In the genomic region with DNA sequence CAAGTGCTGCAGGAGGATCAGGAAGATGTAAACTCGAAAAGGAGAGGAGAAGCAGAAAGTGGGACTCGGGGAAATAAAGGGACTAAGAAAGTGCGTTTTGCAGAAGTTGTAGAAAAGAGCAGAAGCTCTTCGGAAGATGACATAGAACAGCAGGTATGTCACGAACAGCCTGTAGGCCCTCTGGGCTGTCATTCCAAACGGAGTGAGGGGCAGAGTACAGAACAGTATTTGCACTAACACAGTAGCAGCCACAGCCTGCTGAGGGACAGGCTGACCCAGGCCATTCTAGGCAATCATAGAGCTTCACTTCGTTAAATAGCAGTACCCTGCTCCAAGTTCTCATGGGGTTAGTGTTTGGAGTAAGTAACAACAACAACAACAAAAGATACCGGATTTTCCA, we compare ENCODE assay signal across 8 mouse cellular contexts. TPM values are rescaled to one million over a fixed set of nuclear protein-coding genes. Genes with fewer than 3 reads are reported as not detected.
A peak's percentile ranks its signal among the peaks of the same experiment; 100 is the strongest.
DNase-seq lines count a peak whose midpoint lies in the region; ATAC-seq and TF ChIP-seq lines count a peak whose summit lies in the region.

No protein-coding gene starts in this region.

- peaks cover 15% of the 10 kb centered on the region for H3K4me1 ChIP-seq in kidney, embryonic 15.5 days
- peaks cover 7% of the 10 kb centered on the region for H3K4me1 ChIP-seq in brown adipose tissue, adult 24 weeks (ENCODE audit: control insufficient read depth, insufficient read depth, insufficient read length, low read length)
- peaks cover 14% of the 10 kb centered on the region for H3K4me1 ChIP-seq in hindbrain, postnatal 0 days (ENCODE audit: insufficient read depth, low read length)
- peaks cover 9% of the 10 kb centered on the region; the same call in 1 of the 2 replicates for H3K4me1 ChIP-seq in midbrain, postnatal 0 days (ENCODE audit: insufficient read depth, low read length)

- no peaks in the 10 kb centered on the region for H3K9me3 ChIP-seq in kidney, embryonic 15.5 days (replicated peaks)
- no peaks in the 10 kb centered on the region for H3K9me3 ChIP-seq in hindbrain, postnatal 0 days (ENCODE audit: low read length)
- H3K9me3 ChIP-seq in midbrain, postnatal 0 days (ENCODE audit: low read length) = no peaks in the 10 kb centered on the region

- no peak for TF ChIP-seq CTCF in hindbrain, postnatal 0 days (IDR thresholded peaks at IDR 0.05; ENCODE audit: low read depth)
- TF ChIP-seq CTCF in midbrain, postnatal 0 days (IDR thresholded peaks at IDR 0.05) = no peak

- no peaks in the 10 kb centered on the region for H3K27me3 ChIP-seq in kidney, embryonic 15.5 days
- peaks cover 3% of the 10 kb centered on the region; the same call in 1 of the 2 replicates for H3K27me3 ChIP-seq in hindbrain, postnatal 0 days (ENCODE audit: insufficient read depth, low read length)
- H3K27me3 ChIP-seq in midbrain, postnatal 0 days (ENCODE audit: insufficient read depth, low read length) = no peaks in the 10 kb centered on the region

- WGBS in kidney, embryonic 15.5 days = 40% methylated on average over 8 of the region's 8 CpGs
- WGBS in hindbrain, postnatal 0 days = 51% methylated on average over 8 of the region's 8 CpGs
- 50% methylated on average over 8 of the region's 8 CpGs for WGBS in midbrain, postnatal 0 days

- intact Hi-C loops in left cerebral cortex, postnatal 25 days (cut with DNase I) = loop anchor here (2.0 kb wide), 1 partner anchor 133 kb away; a partner anchor contains a TSS

- H3K4me2 ChIP-seq in kidney, embryonic 15.5 days = peak overlapping the region; percentile 75
- H3K4me2 ChIP-seq in hindbrain, postnatal 0 days (ENCODE audit: low read depth, low read length) = peak overlapping the region; percentile 97
- peak overlapping the region; percentile 91 for H3K4me2 ChIP-seq in midbrain, postnatal 0 days (ENCODE audit: low read depth, low read length, poor library complexity, severe bottlenecking)

- no peak for ATAC-seq in kidney, embryonic 15.5 days (replicated peaks; ENCODE audit: low FRiP score)
- no peak for ATAC-seq in hindbrain, postnatal 0 days
- no peak for ATAC-seq in midbrain, postnatal 0 days (ENCODE audit: low FRiP score)

- peaks cover 40% of the 10 kb centered on the region for H3K36me3 ChIP-seq in kidney, embryonic 15.5 days
- H3K36me3 ChIP-seq in hindbrain, postnatal 0 days (ENCODE audit: insufficient read depth, low read length) = peaks cover 25% of the 10 kb centered on the region; the same call in 1 of the 2 replicates
- peaks cover 31% of the 10 kb centered on the region for H3K36me3 ChIP-seq in midbrain, postnatal 0 days (ENCODE audit: insufficient read depth, low read length)

- no peak for DNase-seq in kidney, postnatal 14 days
- DNase-seq in hindbrain, postnatal 0 days (ENCODE audit: low spot score) = no peak
- no peak for DNase-seq in midbrain, postnatal 0 days (ENCODE audit: low spot score)
- DNase-seq in adrenal gland, postnatal 10 days = no peak
- DNase-seq in left cerebral cortex, postnatal 25 days (ENCODE audit: low spot score in 2 of 2) = no peak
- no peak for DNase-seq in kidney, adult 18-20 months

- H3K27ac ChIP-seq in kidney, embryonic 15.5 days = no peak overlapping the region
- H3K27ac ChIP-seq in brown adipose tissue, adult 24 weeks (replicated peaks; ENCODE audit: low read depth, low read length) = no peak overlapping the region
- H3K27ac ChIP-seq in hindbrain, postnatal 0 days = no peak overlapping the region
- no peak overlapping the region for H3K27ac ChIP-seq in midbrain, postnatal 0 days (ENCODE audit: low read depth, low read length)

- peak overlapping the region; percentile 84 for H3K4me3 ChIP-seq in kidney, embryonic 15.5 days (replicated peaks)
- H3K4me3 ChIP-seq in brown adipose tissue, adult 24 weeks (ENCODE audit: insufficient read depth, low read depth, low read length) = peak overlapping the region; percentile 90
- H3K4me3 ChIP-seq in hindbrain, postnatal 0 days (ENCODE audit: low read length) = peak overlapping the region; percentile 92
- peak overlapping the region; percentile 88 for H3K4me3 ChIP-seq in midbrain, postnatal 0 days (ENCODE audit: low read depth, low read length)

- peak overlapping the region; percentile 69 for H3K9ac ChIP-seq in kidney, embryonic 15.5 days
- peak overlapping the region; percentile 78 for H3K9ac ChIP-seq in hindbrain, postnatal 0 days (replicated peaks; ENCODE audit: low read length)
- peak overlapping the region; percentile 79; the same call in 1 of the 2 replicates for H3K9ac ChIP-seq in midbrain, postnatal 0 days (replicated peaks; ENCODE audit: low read length, poor library complexity, severe bottlenecking)

RNA-seq across cellular contexts. Expression of a gene that starts 1.0 kb away (rescaled TPM):
- polyA plus RNA-seq in kidney, embryonic 15.5 days (2015; fragmentation: Nextera tagmentation; extraction: Ambion mirVana) = 25.9 and 29.3 TPM in 2 replicates
- 4.0 and 11.7 TPM in 2 replicates for polyA plus RNA-seq in brown adipose tissue, adult 24 weeks (2012; ENCODE audit: insufficient read depth, insufficient read length, missing spikeins)
- total RNA-seq in hindbrain, postnatal 0 days (2014; rRNA removed) = 7.4 and 24.3 TPM in 2 replicates
- polyA plus RNA-seq in hindbrain, postnatal 0 days (2015; fragmentation: Nextera tagmentation; extraction: Ambion mirVana) = 14.0 and 16.5 TPM in 2 replicates
- total RNA-seq in midbrain, postnatal 0 days (2014; rRNA removed) = 11.4 and 13.6 TPM in 2 replicates
- polyA plus RNA-seq in midbrain, postnatal 0 days (2015; fragmentation: Nextera tagmentation; extraction: Ambion mirVana) = 12.5 and 12.6 TPM in 2 replicates
- 10 to 100 TPM; 28.8 to 30.4 TPM for total RNA-seq in adrenal gland, postnatal 10 days (2021)
- total RNA-seq in left cerebral cortex, postnatal 25 days (2021) = 10 to 100 TPM; 19.2 to 24.8 TPM

RNA-seq across cellular contexts. Expression of a gene that starts 42.8 kb away (rescaled TPM):
- not detected in 2 replicates for polyA plus RNA-seq in kidney, embryonic 15.5 days (2015; fragmentation: Nextera tagmentation; extraction: Ambion mirVana)
- polyA plus RNA-seq in brown adipose tissue, adult 24 weeks (2012; ENCODE audit: insufficient read depth, insufficient read length, missing spikeins) = not detected in 2 replicates
- total RNA-seq in hindbrain, postnatal 0 days (2014; rRNA removed) = 0.16 TPM in 1 of 2 replicates, not detected in the other
- 0.09 TPM in 1 of 2 replicates, not detected in the other for polyA plus RNA-seq in hindbrain, postnatal 0 days (2015; fragmentation: Nextera tagmentation; extraction: Ambion mirVana)
- not detected in 2 replicates for total RNA-seq in midbrain, postnatal 0 days (2014; rRNA removed)
- polyA plus RNA-seq in midbrain, postnatal 0 days (2015; fragmentation: Nextera tagmentation; extraction: Ambion mirVana) = not detected in 2 replicates
- total RNA-seq in adrenal gland, postnatal 10 days (2021) = not detected
- not detected for total RNA-seq in left cerebral cortex, postnatal 25 days (2021)

RNA-seq across cellular contexts. Expression of a gene that starts 57.3 kb away (rescaled TPM):
- 11.5 and 12.2 TPM in 2 replicates for polyA plus RNA-seq in kidney, embryonic 15.5 days (2015; fragmentation: Nextera tagmentation; extraction: Ambion mirVana)
- 4.3 and 5.7 TPM in 2 replicates for polyA plus RNA-seq in brown adipose tissue, adult 24 weeks (2012; ENCODE audit: insufficient read depth, insufficient read length, missing spikeins)
- 31.2 and 34.0 TPM in 2 replicates for total RNA-seq in hindbrain, postnatal 0 days (2014; rRNA removed)
- 40.4 and 42.2 TPM in 2 replicates for polyA plus RNA-seq in hindbrain, postnatal 0 days (2015; fragmentation: Nextera tagmentation; extraction: Ambion mirVana)
- total RNA-seq in midbrain, postnatal 0 days (2014; rRNA removed) = 32.3 and 39.5 TPM in 2 replicates
- polyA plus RNA-seq in midbrain, postnatal 0 days (2015; fragmentation: Nextera tagmentation; extraction: Ambion mirVana) = 44.0 and 45.4 TPM in 2 replicates
- 10 to 100 TPM; 11.3 to 11.4 TPM for total RNA-seq in adrenal gland, postnatal 10 days (2021)
- total RNA-seq in left cerebral cortex, postnatal 25 days (2021) = 10 to 100 TPM; 30.4 to 30.5 TPM
